Mouse (Mus musculus) thymus, adult 2 months (tissue): Measurements from ENCODE around the gene Zfp768.

Experiments
- CTCF ChIP-seq: fragments of 200-500 bp; IDR thresholded peaks from 2 replicates; pipeline ENCODE4 v1.5.1; 2012; ENCODE audit warnings: mild to moderate bottlenecking, control low read depth, low read length, moderate library complexity, borderline replicate concordance; ENCODE audit not compliant: control insufficient read depth, poor library complexity, insufficient read depth; ENCODE audit errors: extremely low read depth
- POLR2A ChIP-seq: fragments of 200-500 bp; IDR thresholded peaks from 2 replicates; pipeline ENCODE4 v1.6.1; 2012; ENCODE audit warnings: mild to moderate bottlenecking, low read length, control low read depth, moderate library complexity; ENCODE audit not compliant: control insufficient read depth, poor library complexity, insufficient read depth; ENCODE audit errors: extremely low read depth

GRCm38 (mm10) chr7:127361449-127361848 lies 16.1 kb upstream of the Zfp768 start:
- TF ChIP-seq CTCF (no peak), POLR2A (no peak)
